Mouse (Mus musculus) olfactory bulb, adult 2 months (tissue): ENCODE results near the gene Banf2. TPM values are rescaled to one million over a fixed set of nuclear protein-coding genes. Genes with fewer than 3 reads are reported as not detected.

Experiments used
- H3K27ac ChIP-seq: fragments of 200-500 bp; 2 replicates; pipeline ENCODE4 v1.5.1; 2012; ENCODE audit warnings: low read depth, low read length; ENCODE audit not compliant: insufficient read depth
- H3K4me1 ChIP-seq: fragments of 200-500 bp; 2 replicates; pipeline ENCODE4 v1.6.1; 2012; ENCODE audit warnings: low read length; ENCODE audit not compliant: control insufficient read depth, insufficient read depth
- H3K4me3 ChIP-seq: fragments of 200-500 bp; 2 replicates; pipeline ENCODE4 v1.5.1; 2012; ENCODE audit warnings: mild to moderate bottlenecking, low read depth, low read length, moderate library complexity; ENCODE audit not compliant: insufficient read depth
- CTCF ChIP-seq: fragments of 200-500 bp; IDR thresholded peaks from 2 replicates; pipeline ENCODE4 v1.5.1; 2012; ENCODE audit warnings: low read depth, mild to moderate bottlenecking, low read length, moderate library complexity; ENCODE audit not compliant: insufficient read depth
- POLR2A ChIP-seq: fragments of 200-500 bp; IDR thresholded peaks from 2 replicates; pipeline ENCODE4 v1.6.1; 2012; ENCODE audit warnings: mild to moderate bottlenecking, low read depth, low read length, moderate library complexity; ENCODE audit not compliant: insufficient read depth
- WGBS: fragments of 180-500 bp; shearing (Covaris S2); methylation state at CpG from one replicate; pipeline ENCODE4 v1.1.7; 2018; 5-methylcytosine and 5-hydroxymethylcytosine counted together
- polyA plus RNA-seq: library from polyadenylated mRNA; stranded (reverse); fragments of >200 nt; gene quantifications from 2 replicates; pipeline ENCODE4 v1.2.4, GENCODE M21; 2012; ENCODE audit warnings: low replicate concordance; ENCODE audit not compliant: missing spikeins, insufficient read depth, insufficient read length

Banf2 gene
- polyA plus RNA-seq, 1 experiment, result not detected

GRCm38 (mm10) chr2:144107374-144107773, 74.5 kb downstream of the Banf2 start:
- no peak overlapping the region for H3K27ac ChIP-seq
- TF ChIP-seq POLR2A (no peak), CTCF (no peak)
- whole genome bisulfite sequencing, result 86% methylated on average over 5 of the region's 5 CpGs
- H3K4me1 ChIP-seq, result no peaks in the 10 kb centered on the region; the same call in 1 of the 2 replicates
- H3K4me3 ChIP-seq, result no peak overlapping the region

GRCm38 (mm10) chr2:144107810-144108209, 75.0 kb downstream of the Banf2 start:
- 93% methylated on average over 2 of the region's 2 CpGs for WGBS
- Histone ChIP-seq H3K27ac (no peak overlapping the region), H3K4me3 (no peak overlapping the region), H3K4me1 (no peaks in the 10 kb centered on the region; the same call in 1 of the 2 replicates)
- TF ChIP-seq CTCF, result no peak
- TF ChIP-seq POLR2A, result no peak

GRCm38 (mm10) chr2:144108376-144108775, 75.5 kb downstream of the Banf2 start:
- no peak overlapping the region for H3K27ac ChIP-seq
- no peak for TF ChIP-seq POLR2A
- no peak for TF ChIP-seq CTCF
- WGBS, result 58% methylated on average over 3 of the region's 3 CpGs
- no peaks in the 10 kb centered on the region; the same call in 1 of the 2 replicates for H3K4me1 ChIP-seq
- no peak overlapping the region for H3K4me3 ChIP-seq

DNA sequence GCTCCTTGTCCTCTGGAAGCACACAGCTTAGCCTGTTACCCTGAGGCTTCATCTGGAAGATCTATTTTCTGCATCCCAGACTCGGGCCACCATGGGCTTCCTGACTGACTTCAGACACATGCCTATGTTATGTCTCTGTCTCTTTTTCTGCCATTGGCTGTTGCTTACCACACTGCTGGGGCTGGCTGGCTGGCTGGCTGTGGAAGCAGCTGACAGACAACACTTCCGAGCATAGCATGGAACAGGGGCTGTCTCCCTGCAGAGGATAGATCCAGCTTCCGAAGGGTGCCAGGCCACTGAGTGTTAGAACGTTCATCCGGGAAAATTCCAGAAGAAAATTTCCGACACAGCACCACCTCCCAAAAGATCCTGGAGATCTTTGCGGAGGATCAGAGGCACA, 79.1 kb downstream of the Banf2 start:
- Histone ChIP-seq H3K4me3 (no peak overlapping the region), H3K27ac (no peak overlapping the region), H3K4me1 (no peaks in the 10 kb centered on the region; the same call in 1 of the 2 replicates)
- TF ChIP-seq CTCF, result no peak
- TF ChIP-seq POLR2A, result no peak
- 72% methylated on average over 7 of the region's 7 CpGs for WGBS

DNA sequence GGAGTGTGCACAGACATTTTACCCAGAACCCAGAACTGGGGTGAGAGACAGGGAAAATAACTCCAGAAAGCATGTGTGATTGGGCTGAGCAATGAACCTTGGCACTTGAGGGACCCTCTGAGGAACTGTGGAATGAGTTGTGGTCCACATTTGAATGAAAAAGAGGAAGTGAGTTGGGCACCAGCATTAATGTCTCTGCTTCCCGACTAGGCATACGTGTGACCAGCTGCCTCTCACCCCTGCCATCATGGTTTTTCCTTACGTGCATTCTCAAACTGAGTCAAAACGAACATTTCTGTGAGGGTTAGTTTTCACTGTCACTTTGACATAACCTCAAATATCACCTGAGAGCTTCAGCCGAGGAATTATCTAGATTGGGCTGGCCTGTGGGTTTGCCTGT, 79.8 kb downstream of the Banf2 start:
- no peak overlapping the region for H3K4me3 ChIP-seq
- no peak overlapping the region for H3K27ac ChIP-seq
- 92% methylated on average over 5 of the region's 5 CpGs for WGBS
- H3K4me1 ChIP-seq, result no peaks in the 10 kb centered on the region; the same call in 1 of the 2 replicates
- no peak for TF ChIP-seq POLR2A
- TF ChIP-seq CTCF, result no peak

DNA sequence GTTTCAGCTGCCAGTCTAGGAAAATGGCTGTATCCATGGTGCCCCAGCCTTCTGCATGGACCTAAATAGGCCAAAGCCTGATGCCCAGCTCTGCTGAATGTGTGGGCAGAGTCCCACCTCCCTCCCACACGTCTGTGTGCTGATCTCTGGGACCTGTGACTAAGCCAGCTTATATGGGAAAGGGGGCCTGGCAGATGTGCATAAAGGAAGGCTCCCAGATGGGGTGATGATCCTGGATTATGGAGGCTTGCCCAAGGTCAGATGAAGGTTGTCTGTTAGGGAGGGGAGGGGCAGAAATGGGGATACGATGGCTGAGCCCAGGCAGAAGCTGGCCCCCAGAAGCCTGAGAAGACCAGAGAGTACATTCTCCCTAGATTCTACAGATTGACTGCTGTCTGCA, 85.2 kb downstream of the Banf2 start:
- H3K4me1 ChIP-seq, result peaks cover 11% of the 10 kb centered on the region; the same call in 1 of the 2 replicates
- no peak for TF ChIP-seq CTCF
- TF ChIP-seq POLR2A, result no peak
- WGBS, result 60% methylated on average over 2 of the region's 2 CpGs
- no peak overlapping the region for H3K4me3 ChIP-seq
- H3K27ac ChIP-seq, result no peak overlapping the region

DNA sequence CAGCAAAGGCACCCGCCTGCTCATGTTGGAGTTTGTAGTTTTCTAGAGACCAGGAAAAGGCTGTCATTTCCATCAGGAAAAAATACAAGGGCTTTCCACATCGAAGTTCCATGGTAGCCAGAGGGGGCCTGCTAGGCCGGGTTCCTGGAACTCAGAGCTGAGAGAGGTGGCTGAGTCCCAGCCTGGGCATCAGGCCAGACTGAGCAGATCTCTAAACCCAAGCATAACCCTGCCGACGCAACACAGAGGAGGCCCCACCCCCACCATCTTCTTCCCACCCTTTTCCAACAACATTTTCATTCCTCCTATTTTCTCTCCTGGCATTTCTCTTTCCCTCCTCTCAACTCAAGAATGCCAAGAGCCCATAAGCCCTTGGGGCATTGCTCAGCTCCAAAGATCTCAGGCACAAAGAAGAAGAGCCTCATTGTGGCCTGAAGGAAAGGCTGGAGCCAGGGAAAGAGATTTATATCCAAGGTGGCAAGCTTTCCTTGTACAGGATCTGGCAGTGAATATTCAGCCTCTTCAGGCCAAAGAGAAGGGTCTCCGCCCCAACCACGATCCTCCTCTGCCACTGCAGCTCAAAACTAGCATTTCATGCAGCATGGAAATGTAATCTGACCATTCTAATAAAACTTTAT, 87.4 kb downstream of the Banf2 start:
- TF ChIP-seq CTCF (no peak), POLR2A (no peak)
- Histone ChIP-seq H3K4me1 (peaks cover 11% of the 10 kb centered on the region; the same call in 1 of the 2 replicates), H3K4me3 (no peak overlapping the region), H3K27ac (no peak overlapping the region)
- WGBS, result 48% methylated on average over 7 of the region's 7 CpGs

DNA sequence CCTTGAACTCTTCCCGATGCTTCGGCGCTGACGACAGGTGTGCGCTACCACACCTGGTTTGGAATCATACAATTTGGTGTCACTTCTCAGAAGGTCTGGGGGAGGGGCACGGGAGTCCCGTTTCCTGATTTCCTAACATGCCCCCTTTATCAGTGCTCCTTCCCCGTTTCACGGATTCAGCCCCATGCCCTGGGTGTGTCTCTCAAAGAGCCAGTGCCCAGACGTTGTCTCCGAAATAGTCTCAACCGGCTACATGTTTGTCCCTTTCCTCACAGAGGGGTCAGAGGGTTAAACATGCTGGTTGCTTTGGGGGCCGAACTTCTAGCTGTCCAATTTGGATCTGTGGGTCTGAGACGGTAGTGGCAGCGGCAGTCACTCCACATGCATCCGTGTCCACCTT, 89.2 kb downstream of the Banf2 start:
- no peak overlapping the region for H3K27ac ChIP-seq
- H3K4me1 ChIP-seq, result peaks cover 13% of the 10 kb centered on the region; the same call in 1 of the 2 replicates
- WGBS, result 96% methylated on average over 16 of the region's 16 CpGs
- TF ChIP-seq CTCF (no peak), POLR2A (no peak)
- no peak overlapping the region for H3K4me3 ChIP-seq

Other genes with a start within 250 kb of the Banf2 start
- gene Bfsp1, start 169.9 kb upstream of the Banf2 start, polyA plus RNA-seq, result not detected in 2 replicates
- gene Dstn, start 117.7 kb upstream of the Banf2 start, polyA plus RNA-seq, result not detected in 2 replicates
- 180 TPM in 1 of 2 replicates, not detected in the other for gene Rrbp1, start 21.8 kb upstream of the Banf2 start, polyA plus RNA-seq
- not detected in 2 replicates for gene Mgme1, start 237.6 kb downstream of the Banf2 start, polyA plus RNA-seq
- not detected in 2 replicates for gene Snx5, start 237.8 kb downstream of the Banf2 start, polyA plus RNA-seq